Mouse (Mus musculus): ENCODE results near the gene Calhm5.

Calhm5 gene

GRCm38 (mm10) chr10:34070999-34071492 lies 25.3 kb downstream of the Calhm5 start:
- DNase-seq (ENCODE audit: low spot score): no peak

- no peak for DNase-seq (ENCODE audit: low spot score)
These were observed 26.7 kb downstream of the Calhm5 start for GRCm38 (mm10) chr10:34069606-34070005.

GRCm38 (mm10) chr10:34066591-34066990 lies 29.7 kb downstream of the Calhm5 start:
- no peak for DNase-seq (ENCODE audit: low spot score)

- DNase-seq (ENCODE audit: low spot score): no peak
These were observed 42.3 kb downstream of the Calhm5 start for GRCm38 (mm10) chr10:34053987-34054386.

GRCm38 (mm10) chr10:34044210-34044609 lies 52.1 kb downstream of the Calhm5 start, which contains the start of gene Calhm4:
Gene Calhm4 (minus strand): TSS chr10:34044310.
- DNase-seq (ENCODE audit: low spot score): no peak
